ENCODE assay signal across 18 mouse cellular contexts in genomic region chr19:42197066-42197465, GRCm38 (mm10). TPM values are rescaled to one million over a fixed set of nuclear protein-coding genes. Genes with fewer than 3 reads are reported as not detected.
A peak's percentile ranks its signal among the peaks of the same experiment; 100 is the strongest.
DNase-seq lines count a peak whose midpoint lies in the region; ATAC-seq and TF ChIP-seq lines count a peak whose summit lies in the region.
"Had no signal": no experiment of that assay in that cellular context is flagged by ENCODE, and none has a peak within 500 bp of the region (broad histone marks: within the 10 kb centered on the region; RNA-seq: fewer than 3 reads in every experiment).

No protein-coding gene starts in this region.

- H3K4me3 ChIP-seq in heart, postnatal 0 days (ENCODE audit: low read depth, low read length), result no peak overlapping the region
- H3K4me3 ChIP-seq in liver, adult 2 months (ENCODE audit: insufficient read depth, low read depth, low read length), result no peak overlapping the region
- no peak overlapping the region for H3K4me3 ChIP-seq in midbrain, embryonic 14.5 days (replicated peaks; ENCODE audit: low read depth, low read length)
- no peak overlapping the region for H3K4me3 ChIP-seq in midbrain, embryonic 16.5 days (ENCODE audit: low read depth, low read length)
- no peak overlapping the region for H3K4me3 ChIP-seq in cortical plate, adult 2 months (ENCODE audit: insufficient read depth, low read length)
- H3K4me3 ChIP-seq in hindbrain, embryonic 16.5 days (ENCODE audit: low read length), result no peak overlapping the region
- H3K4me3 ChIP-seq: embryonic facial prominence, embryonic 13.5 days; heart, embryonic 10.5 days; hindbrain, embryonic 13.5 days; megakaryocyte, embryonic 14.5 days had no signal

- H3K27me3 ChIP-seq in heart, postnatal 0 days (ENCODE audit: control insufficient read depth, insufficient read depth, low read length), result peaks cover 42% of the 10 kb centered on the region
- peaks cover 8% of the 10 kb centered on the region for H3K27me3 ChIP-seq in liver, adult 2 months (ENCODE audit: control insufficient read depth, insufficient read depth, low read length)
- H3K27me3 ChIP-seq in midbrain, embryonic 14.5 days (ENCODE audit: control insufficient read depth, insufficient read depth, low read length), result peaks cover 38% of the 10 kb centered on the region
- peaks cover 34% of the 10 kb centered on the region for H3K27me3 ChIP-seq in midbrain, embryonic 16.5 days (ENCODE audit: control insufficient read depth, insufficient read depth, low read depth, low read length)
- H3K27me3 ChIP-seq in hindbrain, embryonic 16.5 days (replicated peaks; ENCODE audit: control insufficient read depth, insufficient read depth, low read length), result peaks cover 35% of the 10 kb centered on the region

- no peak for TF ChIP-seq POLR2A in liver, adult 2 months (IDR thresholded peaks at IDR 0.05; ENCODE audit: extremely low read depth, insufficient read depth, low read length)
- no peak for TF ChIP-seq POLR2A in cortical plate, adult 2 months (IDR thresholded peaks at IDR 0.05; ENCODE audit: extremely low read depth, insufficient read depth, low read length)

- no peak for TF ChIP-seq CTCF in heart, postnatal 0 days (IDR thresholded peaks at IDR 0.05; ENCODE audit: low read depth)
- TF ChIP-seq CTCF in liver, adult 2 months (IDR thresholded peaks at IDR 0.05; ENCODE audit: low read depth, low read length), result 0 out of 2 replicates have a peak, but pooled peaks have one; percentile 3
- TF ChIP-seq CTCF in cortical plate, adult 2 months (IDR thresholded peaks at IDR 0.05; ENCODE audit: extremely low read depth, insufficient read depth, low read length), result peak; percentile 25; the same call in 1 of the 2 replicates

- TF ChIP-seq EP300 in heart, postnatal 0 days (IDR thresholded peaks at IDR 0.05; ENCODE audit: low read depth), result no peak

- H3K9ac ChIP-seq in heart, postnatal 0 days (replicated peaks; ENCODE audit: low read depth, low read length), result no peak overlapping the region
- H3K9ac ChIP-seq in liver, adult 2 months (ENCODE audit: low read depth, low read length), result no peak overlapping the region
- H3K9ac ChIP-seq in midbrain, embryonic 14.5 days (replicated peaks; ENCODE audit: low read length), result no peak overlapping the region
- no peak overlapping the region for H3K9ac ChIP-seq in midbrain, embryonic 16.5 days (ENCODE audit: low read depth, low read length)
- no peak overlapping the region for H3K9ac ChIP-seq in hindbrain, embryonic 16.5 days (ENCODE audit: low read depth, low read length)
- H3K9ac ChIP-seq: embryonic facial prominence, embryonic 13.5 days; hindbrain, embryonic 13.5 days; liver, embryonic 14.5 days had no signal

- H3K36me3 ChIP-seq in heart, postnatal 0 days (replicated peaks; ENCODE audit: control insufficient read depth, insufficient read depth, low read length), result peaks cover 5% of the 10 kb centered on the region
- peaks cover 3% of the 10 kb centered on the region; the same call in 1 of the 2 replicates for H3K36me3 ChIP-seq in liver, adult 2 months (ENCODE audit: control insufficient read depth, insufficient read depth, low read length)
- 0 out of 2 replicates have a peak, but pooled peaks cover 8% of the 10 kb centered on the region for H3K36me3 ChIP-seq in midbrain, embryonic 14.5 days (ENCODE audit: control insufficient read depth, insufficient read depth, low read length)
- no peaks in the 10 kb centered on the region for H3K36me3 ChIP-seq in midbrain, embryonic 16.5 days (ENCODE audit: control insufficient read depth, insufficient read depth, low read length)
- no peaks in the 10 kb centered on the region for H3K36me3 ChIP-seq in hindbrain, embryonic 16.5 days (ENCODE audit: control insufficient read depth, insufficient read depth, low read length)

- no peaks in the 10 kb centered on the region for H3K9me3 ChIP-seq in heart, postnatal 0 days (replicated peaks; ENCODE audit: control insufficient read depth, low read length)
- H3K9me3 ChIP-seq in midbrain, embryonic 14.5 days (ENCODE audit: control insufficient read depth, low read length), result no peaks in the 10 kb centered on the region
- no peaks in the 10 kb centered on the region for H3K9me3 ChIP-seq in midbrain, embryonic 16.5 days (replicated peaks; ENCODE audit: control insufficient read depth, low read length, poor library complexity, severe bottlenecking)
- no peaks in the 10 kb centered on the region for H3K9me3 ChIP-seq in hindbrain, embryonic 16.5 days (ENCODE audit: control insufficient read depth, low read length)
- H3K9me3 ChIP-seq: embryonic facial prominence, embryonic 13.5 days; heart, embryonic 10.5 days; hindbrain, embryonic 13.5 days; megakaryocyte, embryonic 14.5 days had no signal

- DNase-seq in heart, postnatal 0 days (ENCODE audit: low spot score), result peak; percentile 8
- no peak for DNase-seq in heart, adult 9 months (ENCODE audit: low spot score in 2 of 2)
- no peak for DNase-seq in liver, adult 2 months (ENCODE audit: extremely low read depth, low read depth, low spot score)
- DNase-seq in liver, result no peak
- peak; percentile 46 for DNase-seq in midbrain, embryonic 14.5 days
- DNase-seq: heart, postnatal 10 days; thymus, postnatal 14 days had no signal

- 66% methylated on average over 4 of the region's 4 CpGs for WGBS in heart, postnatal 0 days
- 63% methylated on average over 4 of the region's 4 CpGs for WGBS in liver, adult 2 months
- 74% methylated on average over 4 of the region's 4 CpGs for WGBS in midbrain, embryonic 14.5 days
- 73% methylated on average over 4 of the region's 4 CpGs for WGBS in midbrain, embryonic 16.5 days
- whole genome bisulfite sequencing in hindbrain, embryonic 16.5 days, result 65% methylated on average over 4 of the region's 4 CpGs

- H3K4me1 ChIP-seq in heart, postnatal 0 days (ENCODE audit: control insufficient read depth, insufficient read depth), result peaks cover 2% of the 10 kb centered on the region
- H3K4me1 ChIP-seq in liver, adult 2 months (ENCODE audit: control insufficient read depth, insufficient read depth, low read length), result no peaks in the 10 kb centered on the region
- no peaks in the 10 kb centered on the region for H3K4me1 ChIP-seq in midbrain, embryonic 14.5 days (ENCODE audit: control insufficient read depth, insufficient read depth, low read length)
- peaks cover 5% of the 10 kb centered on the region; the same call in 1 of the 2 replicates for H3K4me1 ChIP-seq in midbrain, embryonic 16.5 days (ENCODE audit: control insufficient read depth, insufficient read depth, low read length)
- H3K4me1 ChIP-seq in cortical plate, adult 2 months (ENCODE audit: control insufficient read depth, insufficient read depth, low read length), result no peaks in the 10 kb centered on the region
- H3K4me1 ChIP-seq in hindbrain, embryonic 16.5 days (ENCODE audit: control insufficient read depth, insufficient read depth, low read depth, low read length), result peaks cover 11% of the 10 kb centered on the region

- no peaks in the 10 kb centered on the region for H3K79me2 ChIP-seq in liver, adult 2 months (ENCODE audit: control insufficient read depth, insufficient read depth, low read length)

- no peak overlapping the region for H3K4me2 ChIP-seq in heart, postnatal 0 days (ENCODE audit: low read depth, low read length)
- no peak overlapping the region for H3K4me2 ChIP-seq in midbrain, embryonic 14.5 days (ENCODE audit: low read length)
- no peak overlapping the region for H3K4me2 ChIP-seq in midbrain, embryonic 16.5 days (ENCODE audit: low read length)
- H3K4me2 ChIP-seq in hindbrain, embryonic 16.5 days (ENCODE audit: low read length), result no peak overlapping the region
- H3K4me2 ChIP-seq: embryonic facial prominence, embryonic 13.5 days; hindbrain, embryonic 13.5 days had no signal

- H3K27ac ChIP-seq in heart, postnatal 0 days (ENCODE audit: low read depth), result no peak overlapping the region
- H3K27ac ChIP-seq in liver, adult 2 months (replicated peaks; ENCODE audit: insufficient read depth, low read depth, low read length), result no peak overlapping the region
- H3K27ac ChIP-seq in midbrain, embryonic 14.5 days (replicated peaks; ENCODE audit: low read depth, low read length), result no peak overlapping the region
- H3K27ac ChIP-seq in midbrain, embryonic 16.5 days (ENCODE audit: low read length), result no peak overlapping the region
- H3K27ac ChIP-seq in cortical plate, adult 2 months (ENCODE audit: insufficient read depth, low read length), result no peak overlapping the region
- no peak overlapping the region for H3K27ac ChIP-seq in hindbrain, embryonic 16.5 days (ENCODE audit: low read depth, low read length)
- H3K27ac ChIP-seq: embryonic facial prominence, embryonic 13.5 days; heart, embryonic 10.5 days; hindbrain, embryonic 13.5 days; liver, embryonic 14.5 days had no signal

- ATAC-seq in heart, postnatal 0 days (ENCODE audit: insufficient read depth, low read depth), result no peak
- no peak for ATAC-seq in midbrain, embryonic 14.5 days (ENCODE audit: low FRiP score, low TSS enrichment)
- ATAC-seq in midbrain, embryonic 16.5 days, result no peak
- no peak for ATAC-seq in hindbrain, embryonic 16.5 days
- ATAC-seq: forebrain, embryonic 14.5 days; intestine, embryonic 16.5 days had no signal

RNA-seq across cellular contexts. Expression of gene Sfrp5, which starts 5.0 kb away (rescaled TPM):
- 2.3 and 4.9 TPM in 2 replicates for total RNA-seq in heart, postnatal 0 days (2014; rRNA removed; ENCODE audit: low replicate concordance)
- 1.7 and 1.8 TPM in 2 replicates for polyA plus RNA-seq in heart, postnatal 0 days (2015; fragmentation: Nextera tagmentation; extraction: Ambion mirVana)
- total RNA-seq in liver, adult 2 months (2014; rRNA removed), result not detected in 2 replicates
- polyA plus RNA-seq in liver, adult 2 months (2012; rRNA removed), result 0.12 TPM in 1 of 2 replicates, not detected in the other
- 0.68 and 0.82 TPM in 2 replicates for polyA plus RNA-seq in midbrain, embryonic 14.5 days (2014; fragmentation: Nextera tagmentation; extraction: Ambion mirVana)
- 1.4 and 2.1 TPM in 2 replicates for polyA plus RNA-seq in midbrain, embryonic 16.5 days (2015; fragmentation: Nextera tagmentation; extraction: Ambion mirVana)
- polyA plus RNA-seq in cortical plate, adult 2 months (2012; rRNA removed), result 1.2 and 1.9 TPM in 2 replicates
- polyA plus RNA-seq in hindbrain, embryonic 16.5 days (2015; fragmentation: Nextera tagmentation; extraction: Ambion mirVana), result 2.7 and 3.5 TPM in 2 replicates

RNA-seq across cellular contexts. Expression of gene Zfyve27, which starts 33.3 kb away (rescaled TPM):
- 20.4 and 27.2 TPM in 2 replicates for total RNA-seq in heart, postnatal 0 days (2014; rRNA removed; ENCODE audit: low replicate concordance)
- 16.2 and 18.3 TPM in 2 replicates for polyA plus RNA-seq in heart, postnatal 0 days (2015; fragmentation: Nextera tagmentation; extraction: Ambion mirVana)
- 11.1 and 13.4 TPM in 2 replicates for total RNA-seq in liver, adult 2 months (2014; rRNA removed)
- 14.1 and 22.0 TPM in 2 replicates for polyA plus RNA-seq in liver, adult 2 months (2012; rRNA removed)
- 35.5 and 46.2 TPM in 2 replicates for polyA plus RNA-seq in midbrain, embryonic 14.5 days (2014; fragmentation: Nextera tagmentation; extraction: Ambion mirVana)
- polyA plus RNA-seq in midbrain, embryonic 16.5 days (2015; fragmentation: Nextera tagmentation; extraction: Ambion mirVana), result 64.9 and 65.7 TPM in 2 replicates
- 107 and 126 TPM in 2 replicates for polyA plus RNA-seq in cortical plate, adult 2 months (2012; rRNA removed)
- 56.4 and 62.4 TPM in 2 replicates for polyA plus RNA-seq in hindbrain, embryonic 16.5 days (2015; fragmentation: Nextera tagmentation; extraction: Ambion mirVana)

RNA-seq across cellular contexts. Expression of gene Marveld1, which starts 49.9 kb away (rescaled TPM):
- total RNA-seq in heart, postnatal 0 days (2014; rRNA removed; ENCODE audit: low replicate concordance), result 35.0 and 44.6 TPM in 2 replicates
- polyA plus RNA-seq in heart, postnatal 0 days (2015; fragmentation: Nextera tagmentation; extraction: Ambion mirVana), result 7.2 and 8.6 TPM in 2 replicates
- total RNA-seq in liver, adult 2 months (2014; rRNA removed), result 11.9 and 12.1 TPM in 2 replicates
- 25.7 and 29.8 TPM in 2 replicates for polyA plus RNA-seq in liver, adult 2 months (2012; rRNA removed)
- polyA plus RNA-seq in midbrain, embryonic 14.5 days (2014; fragmentation: Nextera tagmentation; extraction: Ambion mirVana), result 1.5 and 1.8 TPM in 2 replicates
- polyA plus RNA-seq in midbrain, embryonic 16.5 days (2015; fragmentation: Nextera tagmentation; extraction: Ambion mirVana), result 1.4 and 1.8 TPM in 2 replicates
- 14.4 and 16.8 TPM in 2 replicates for polyA plus RNA-seq in cortical plate, adult 2 months (2012; rRNA removed)
- polyA plus RNA-seq in hindbrain, embryonic 16.5 days (2015; fragmentation: Nextera tagmentation; extraction: Ambion mirVana), result 1.5 and 2.3 TPM in 2 replicates

RNA-seq across cellular contexts. Expression of gene Golga7b, which starts 50.3 kb away (rescaled TPM):
- total RNA-seq in heart, postnatal 0 days (2014; rRNA removed; ENCODE audit: low replicate concordance), result not detected in 2 replicates
- polyA plus RNA-seq in heart, postnatal 0 days (2015; fragmentation: Nextera tagmentation; extraction: Ambion mirVana), result 0.23 and 0.30 TPM in 2 replicates
- total RNA-seq in liver, adult 2 months (2014; rRNA removed), result not detected in 2 replicates
- not detected in 2 replicates for polyA plus RNA-seq in liver, adult 2 months (2012; rRNA removed)
- 34.1 and 42.2 TPM in 2 replicates for polyA plus RNA-seq in midbrain, embryonic 14.5 days (2014; fragmentation: Nextera tagmentation; extraction: Ambion mirVana)
- 61.4 and 72.2 TPM in 2 replicates for polyA plus RNA-seq in midbrain, embryonic 16.5 days (2015; fragmentation: Nextera tagmentation; extraction: Ambion mirVana)
- 115 and 123 TPM in 2 replicates for polyA plus RNA-seq in cortical plate, adult 2 months (2012; rRNA removed)
- polyA plus RNA-seq in hindbrain, embryonic 16.5 days (2015; fragmentation: Nextera tagmentation; extraction: Ambion mirVana), result 69.5 and 73.9 TPM in 2 replicates
- polyA plus RNA-seq: limb, embryonic 11.5 days; liver, embryonic 14.5 days had no signal

Comparison
In these comparisons a context has a peak if more than half of its experiments do, and no peak if none do; other contexts are left out.
1. DNase-seq: peak in heart, postnatal 0 days (single experiment) and midbrain, embryonic 14.5 days (single experiment); none in heart, adult 9 months (0 of 2), liver, adult 2 months (single experiment) and liver (single experiment).